Mouse (Mus musculus) ovary, adult 10 weeks (tissue): ENCODE data around the gene Lad1. TPM values are rescaled to one million over a fixed set of nuclear protein-coding genes. Genes with fewer than 3 reads are reported as not detected.

Experiments
- polyA plus RNA-seq: library from polyadenylated mRNA; stranded (reverse); fragments of 350-450 nt; fragmentation: Illumina TruSeq; extraction: RNeasy Lipid Tissue Mini Kit (QIAGEN cat#74804); gene quantifications from one replicate; pipeline ENCODE4 v1.2.3, GENCODE M21; 2014

Gene Lad1
- 0.14 TPM for polyA plus RNA-seq

GRCm38 (mm10) chr1:135818481-135819086, at the start of gene Lad1:
Lad1 (plus strand) TSS chr1:135818598.

GRCm38 (mm10) chr1:135778780-135779535, 39.4 kb upstream of the Lad1 start, which contains the start of gene Tnni1:
Tnni1 (plus strand) TSS chr1:135779434.

DNA sequence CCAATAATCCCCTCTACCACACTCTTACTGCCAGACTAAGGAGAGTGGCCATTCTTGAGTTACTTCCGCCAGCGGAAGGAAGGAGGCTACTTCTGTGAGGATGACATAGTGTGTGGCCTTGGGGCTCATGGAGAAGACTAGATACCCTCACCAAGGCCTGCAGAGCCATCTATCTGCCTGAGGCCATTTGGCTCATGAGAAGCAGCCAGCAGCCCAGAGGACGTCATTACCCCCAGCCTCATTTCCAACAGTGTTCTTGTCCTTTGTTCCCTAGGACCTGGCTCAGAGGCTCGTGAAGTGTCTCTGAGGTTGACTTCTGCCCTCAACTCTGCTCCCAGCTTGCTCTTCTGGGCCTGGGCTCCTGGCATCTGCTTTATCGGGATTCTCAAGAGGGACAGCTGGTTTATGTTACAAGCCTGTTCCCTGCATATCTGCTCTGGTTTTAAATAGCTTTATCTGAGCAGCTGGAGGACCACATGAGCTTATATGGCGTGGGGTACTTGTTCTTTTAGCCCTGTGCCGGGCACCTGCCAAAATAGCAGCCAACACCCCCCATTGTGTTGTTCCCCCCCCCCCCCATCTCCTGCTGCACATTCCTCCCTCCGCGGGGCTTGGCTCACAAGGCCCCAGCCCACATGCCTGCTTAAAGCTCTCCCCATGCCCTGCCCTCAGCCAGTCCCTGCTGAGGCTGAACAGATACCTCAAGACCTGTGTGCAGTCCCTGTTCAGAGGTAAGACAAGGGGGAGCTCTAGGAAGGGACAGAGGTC, 17.5 kb downstream of the Lad1 start, which contains the start of gene Tnnt2:
Gene Tnnt2, plus strand, starts transcription at position 639 of the 768 bp plus-strand sequence.

Other genes with a start within 250 kb of the Lad1 start
- gene Nav1, start 211.3 kb upstream of the Lad1 start, polyA plus RNA-seq: 17.5 TPM
- 85.4 TPM for gene Csrp1, start 98.5 kb upstream of the Lad1 start, polyA plus RNA-seq
- gene Phlda3, start 52.5 kb upstream of the Lad1 start, polyA plus RNA-seq: 2.9 TPM
- not detected for gene Tnni1, start 39.2 kb upstream of the Lad1 start, polyA plus RNA-seq
- 2.8 TPM for gene Tnnt2, start 17.8 kb downstream of the Lad1 start, polyA plus RNA-seq
- gene Pkp1, start 100.6 kb downstream of the Lad1 start, polyA plus RNA-seq: 0.09 TPM
- not detected for gene Igfn1, start 187.7 kb downstream of the Lad1 start, polyA plus RNA-seq
- gene Tmem9, start 189.6 kb downstream of the Lad1 start, polyA plus RNA-seq: 5.3 TPM
- not detected for gene Ascl5, start 232.2 kb downstream of the Lad1 start, polyA plus RNA-seq
- gene Cacna1s, start 234.2 kb downstream of the Lad1 start, polyA plus RNA-seq: not detected